Mouse (Mus musculus): Measurements from ENCODE around the gene Calhm3.

- TF ChIP-seq EP300 (IDR thresholded peaks at IDR 0.05; ENCODE audit: insufficient read depth, low read depth, low read length) (no peak), POLR2A (IDR thresholded peaks at IDR 0.05; ENCODE audit: insufficient read depth, low read depth, low read length) (no peak), CTCF (IDR thresholded peaks at IDR 0.05) (no peak)
Measured at GRCm38 (mm10) chr19:47128164-47128563, 29.4 kb downstream of the Calhm3 start.

Data from heart, adult 2 months (tissue).